Mouse (Mus musculus): Measurements from ENCODE around the gene Gm3045. TPM values are rescaled to one million over a fixed set of nuclear protein-coding genes. Genes with fewer than 3 reads are reported as not detected.

Gene Gm3045
- polyA plus RNA-seq, 3 experiments from 2014 or later, result not detected

DNA sequence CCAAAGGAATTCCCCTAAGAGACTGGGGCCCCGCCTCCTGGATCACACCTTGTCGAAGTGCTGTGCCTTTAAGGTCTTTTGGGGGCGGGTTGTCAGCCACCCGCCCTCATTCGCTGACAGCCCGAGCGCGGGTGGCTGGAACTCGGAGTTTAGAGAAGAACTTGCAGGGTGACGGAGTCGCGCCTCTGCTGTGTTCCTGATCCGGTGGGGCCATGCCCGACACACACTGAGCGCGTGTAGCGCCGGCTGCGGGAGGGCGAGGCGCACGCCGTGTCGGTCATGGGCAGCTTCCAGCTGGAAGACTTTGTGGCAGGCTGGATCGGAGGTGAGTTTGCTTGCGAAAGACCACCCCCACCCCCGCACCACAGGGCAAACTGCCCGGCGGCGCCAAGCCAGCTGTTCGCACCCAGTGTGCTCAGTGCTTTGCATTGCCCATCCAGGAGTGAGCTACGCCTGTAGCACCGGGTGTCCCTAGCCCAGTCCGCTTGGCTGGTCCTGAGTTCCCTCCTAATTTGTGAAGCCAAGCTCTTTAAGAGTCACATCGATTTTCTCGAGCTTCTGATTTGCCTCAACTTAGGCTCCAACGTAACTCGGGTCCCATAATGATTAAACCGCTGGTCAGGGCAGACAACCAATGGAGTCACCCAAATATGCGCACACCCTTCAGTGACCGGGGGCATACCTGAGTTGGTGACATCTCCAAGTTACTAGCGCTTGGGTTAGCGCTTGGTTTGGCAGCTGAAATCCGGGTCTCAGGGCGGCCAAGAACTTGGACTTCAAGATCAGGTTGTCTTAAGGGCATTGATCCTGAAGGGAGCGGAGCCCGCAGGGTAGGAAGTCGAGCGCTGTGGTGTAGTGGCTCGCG lies 12.0 kb downstream of the Gm3045 start, which contains the start of gene Slc25a48:
Gene Slc25a48, plus strand, starts transcription at position 145 of the 865 bp plus-strand sequence.
- ATAC-seq, result no peak

DNA sequence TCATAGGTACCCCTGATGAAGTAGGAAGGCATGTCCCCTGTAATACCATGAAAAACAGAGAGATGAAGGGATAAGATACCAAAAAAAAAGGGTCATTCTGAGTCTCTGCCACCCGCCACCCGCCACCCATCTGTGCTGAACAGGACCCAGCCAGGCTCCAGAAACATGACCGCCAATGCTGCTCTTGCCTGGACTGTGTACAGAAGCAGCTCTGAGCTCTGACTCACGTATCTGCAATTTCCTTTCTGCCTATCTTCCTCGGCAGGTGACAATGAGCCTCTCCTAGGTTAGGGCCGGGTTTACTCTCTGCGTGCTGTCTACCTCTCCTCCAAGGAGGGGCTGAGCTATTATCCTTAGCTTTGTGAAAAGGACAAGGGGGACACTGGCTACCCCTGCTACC lies 17.0 kb downstream of the Gm3045 start:
- no peak for ATAC-seq

DNA sequence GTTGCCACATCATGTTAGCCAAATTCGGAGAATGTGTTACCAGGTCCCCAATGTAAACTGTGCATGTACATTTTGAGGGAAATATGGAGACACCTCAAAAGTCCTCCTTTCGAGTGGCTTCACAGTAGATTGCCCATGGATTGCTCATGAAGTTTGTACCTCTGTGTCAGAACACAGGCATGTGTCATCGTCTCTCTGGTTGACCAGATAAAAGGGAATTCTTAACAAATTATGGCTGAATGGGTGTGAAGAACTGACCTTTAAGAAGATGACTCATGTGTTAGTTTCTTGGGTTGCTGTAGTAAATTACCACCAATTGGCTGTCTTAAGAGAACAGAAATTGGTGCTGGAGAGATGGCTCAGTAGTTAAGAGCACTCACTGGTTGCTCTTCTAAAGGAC lies 17.7 kb downstream of the Gm3045 start:
- ATAC-seq, result no peak

DNA sequence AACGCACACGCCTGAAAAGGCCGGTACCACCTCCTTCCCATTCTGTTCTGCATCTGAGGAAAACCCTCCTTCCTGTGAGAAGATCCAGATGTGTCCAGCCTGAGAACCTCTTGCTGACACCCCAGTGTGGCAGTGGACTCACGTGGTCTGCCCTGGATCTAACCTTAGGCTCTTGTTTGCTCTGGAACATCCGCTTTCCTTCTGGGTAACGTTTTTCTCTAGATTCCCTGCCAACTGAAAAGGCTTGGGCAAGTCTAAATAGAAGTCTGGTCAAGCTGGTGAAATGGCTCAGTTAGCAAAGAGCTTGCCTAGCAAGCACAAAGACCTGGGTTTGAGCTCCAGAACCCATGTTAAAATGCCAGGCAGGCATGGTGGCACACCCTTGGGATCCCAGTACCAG lies 18.6 kb downstream of the Gm3045 start:
- ATAC-seq, result no peak

DNA sequence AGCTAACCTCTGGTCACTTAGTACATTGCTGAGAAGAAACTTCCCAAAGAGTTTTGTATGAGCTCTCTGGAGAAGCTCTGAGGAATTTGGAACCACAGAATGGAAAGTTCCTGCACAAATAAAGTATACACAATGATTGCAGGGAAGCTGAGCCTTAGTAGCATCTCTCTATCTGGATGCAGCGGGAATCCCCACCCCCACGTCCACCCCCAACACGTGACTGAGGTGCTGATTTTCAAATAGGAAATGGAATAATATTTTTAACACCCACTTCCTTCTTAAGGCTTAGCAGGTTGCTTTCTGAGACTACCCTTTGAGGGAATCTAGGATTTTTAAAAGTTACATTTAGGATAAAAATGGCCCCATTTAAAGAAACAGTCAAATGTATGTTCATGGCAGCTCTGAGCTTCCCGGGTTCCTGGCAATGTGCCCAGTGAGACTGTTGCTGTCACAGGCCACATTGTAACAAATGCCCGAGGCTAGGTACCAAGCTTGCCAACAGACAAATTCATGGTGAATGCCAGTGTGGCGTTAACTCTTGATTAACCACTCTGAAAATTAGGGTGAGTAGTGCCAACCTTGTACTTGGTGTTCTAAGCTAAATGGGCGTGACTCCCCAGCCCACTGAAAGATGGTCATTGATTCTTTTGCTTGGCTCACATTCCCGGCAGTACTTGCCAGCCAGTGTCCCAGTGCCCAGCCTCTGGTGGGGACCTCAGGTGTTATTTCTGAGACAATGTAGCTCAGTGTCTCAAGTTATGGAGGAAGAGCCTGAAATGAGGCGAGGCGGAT lies 23.0 kb downstream of the Gm3045 start:
- ATAC-seq, result no peak

DNA sequence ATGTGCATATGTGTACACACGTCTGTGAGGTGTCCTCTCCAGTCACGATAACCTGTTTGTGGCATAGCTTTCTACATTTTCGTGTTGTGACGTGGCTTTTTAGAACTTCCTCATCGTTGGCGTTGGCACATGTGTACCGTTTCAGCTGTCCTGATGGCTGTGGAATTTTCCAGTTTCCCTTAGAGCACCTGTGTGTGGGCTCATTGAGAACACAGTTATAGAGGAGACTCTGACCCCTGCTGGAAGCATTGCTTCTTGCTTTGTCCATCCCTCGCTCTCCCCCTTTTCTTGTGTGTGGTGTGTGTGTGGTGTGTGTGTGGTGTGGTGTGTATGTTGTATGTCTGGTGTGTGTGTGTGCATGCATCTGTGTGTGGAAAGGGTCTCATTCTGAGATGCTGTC lies 23.6 kb downstream of the Gm3045 start:
- ATAC-seq, result no peak

DNA sequence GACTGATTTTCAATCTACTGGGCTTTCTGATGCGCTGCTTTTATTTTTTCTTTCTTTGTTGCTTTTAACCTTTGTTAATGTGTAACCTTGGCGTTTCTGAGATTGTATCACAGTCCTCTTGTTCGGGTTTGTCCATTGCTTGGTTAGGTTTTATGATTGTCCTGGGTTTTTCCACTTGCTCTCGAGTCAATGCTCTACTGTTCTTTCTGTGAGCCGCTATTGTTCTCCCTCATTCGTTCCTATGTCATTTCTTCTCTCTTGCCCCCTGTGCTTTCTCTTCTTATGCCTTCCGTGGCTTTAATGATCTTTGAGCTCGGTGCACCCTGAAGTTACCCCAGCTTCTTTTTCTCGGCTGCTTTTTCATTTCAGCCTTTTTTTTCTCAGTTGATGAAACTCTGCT lies 31.6 kb downstream of the Gm3045 start:
- ATAC-seq, result no peak

DNA sequence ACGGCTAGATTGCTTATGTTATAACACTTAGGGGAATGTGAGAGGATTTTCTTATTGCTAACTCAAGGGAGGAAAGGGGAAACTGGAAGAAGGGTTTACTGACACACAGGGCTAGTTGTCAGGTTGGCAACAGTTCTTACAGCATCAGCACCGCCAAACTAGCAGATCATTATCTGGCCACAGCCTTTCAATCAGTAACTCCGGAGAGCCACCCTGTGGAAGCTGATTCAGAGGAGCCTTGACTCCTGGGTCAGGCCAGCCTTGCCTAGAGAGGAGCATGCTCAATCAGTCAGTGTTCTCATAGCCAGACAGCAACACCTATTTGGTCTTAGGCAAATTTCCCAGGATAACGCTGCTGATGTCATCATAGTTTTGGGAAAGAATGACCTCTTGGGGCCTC lies 35.1 kb downstream of the Gm3045 start:
- ATAC-seq, result no peak

DNA sequence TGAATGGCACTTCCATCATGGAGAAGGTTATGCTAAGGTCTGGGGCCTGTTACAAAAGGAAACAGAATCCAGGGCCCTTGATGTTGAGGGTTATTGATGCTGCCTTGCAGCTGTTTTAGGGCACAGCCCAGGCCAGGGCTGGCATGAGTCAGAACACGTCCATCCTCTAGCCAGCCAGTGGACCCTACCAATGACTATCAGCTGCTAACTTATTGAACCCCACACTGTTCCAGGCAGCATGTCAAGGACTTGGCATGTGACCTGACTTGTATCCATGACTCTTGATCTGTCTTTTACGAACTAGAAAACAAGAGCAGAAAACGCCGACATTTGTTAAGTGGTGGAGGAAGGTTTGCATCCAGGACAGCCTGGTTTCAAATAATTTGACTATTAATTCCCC lies 36.4 kb downstream of the Gm3045 start:
- no peak for ATAC-seq

DNA sequence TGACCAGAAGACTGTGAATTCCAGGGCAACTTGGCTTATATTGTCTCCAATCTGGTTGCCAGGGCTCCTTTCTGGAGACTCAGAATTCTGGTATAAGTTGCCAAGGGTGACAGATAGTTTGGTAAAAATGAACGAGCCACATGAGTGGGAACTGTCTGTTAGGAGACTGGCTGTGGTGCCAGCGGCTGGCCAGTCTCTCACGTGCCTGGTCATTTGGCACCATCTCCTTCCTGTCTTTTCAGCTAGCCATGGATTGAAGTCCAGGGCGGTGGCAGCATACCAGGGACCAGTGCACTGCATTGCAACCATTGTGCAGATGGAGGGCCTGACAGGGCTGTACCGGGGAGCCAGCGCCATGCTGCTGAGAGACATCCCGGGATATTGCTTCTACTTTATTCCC lies 36.9 kb downstream of the Gm3045 start:
- ATAC-seq, result no peak

DNA sequence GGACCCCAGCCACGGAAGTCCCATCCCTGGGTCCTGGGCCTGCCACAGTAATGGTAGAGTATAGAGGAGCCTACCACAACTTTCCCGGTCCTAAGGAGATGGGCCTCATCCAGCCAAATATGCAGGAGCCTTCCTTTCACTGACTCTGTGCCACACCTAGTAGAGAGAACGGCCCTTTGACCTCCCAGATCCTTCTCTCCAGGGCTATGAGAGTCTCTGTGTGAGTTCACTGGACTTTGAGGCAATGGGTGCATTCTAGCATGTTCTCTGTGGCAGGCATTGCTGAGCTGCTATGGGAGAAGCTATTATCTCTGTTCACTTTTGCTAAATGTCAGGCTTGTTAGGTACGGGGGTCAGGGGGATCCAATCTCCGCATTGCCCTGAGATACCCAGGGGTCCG lies 37.4 kb downstream of the Gm3045 start:
- no peak for ATAC-seq

DNA sequence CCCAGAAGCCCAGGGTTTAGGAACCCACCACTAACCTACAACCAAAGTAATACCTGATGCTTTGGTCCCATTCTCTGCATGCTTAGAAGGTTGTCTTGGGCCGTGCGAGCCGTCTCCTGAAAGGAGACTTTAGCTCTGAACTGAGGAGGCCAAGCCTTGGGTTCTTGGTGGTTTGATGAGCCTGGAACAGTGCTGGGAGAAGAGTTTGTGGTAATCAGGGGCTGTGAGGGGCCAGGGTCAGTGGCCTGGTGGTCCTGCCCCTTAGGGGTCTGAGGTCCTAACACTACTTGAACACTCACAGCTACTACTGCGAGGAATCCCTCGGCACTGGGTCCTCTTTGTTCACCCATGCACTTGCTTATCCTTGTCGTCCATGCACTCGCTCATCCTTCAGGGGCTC lies 41.4 kb downstream of the Gm3045 start:
- no peak for ATAC-seq

DNA sequence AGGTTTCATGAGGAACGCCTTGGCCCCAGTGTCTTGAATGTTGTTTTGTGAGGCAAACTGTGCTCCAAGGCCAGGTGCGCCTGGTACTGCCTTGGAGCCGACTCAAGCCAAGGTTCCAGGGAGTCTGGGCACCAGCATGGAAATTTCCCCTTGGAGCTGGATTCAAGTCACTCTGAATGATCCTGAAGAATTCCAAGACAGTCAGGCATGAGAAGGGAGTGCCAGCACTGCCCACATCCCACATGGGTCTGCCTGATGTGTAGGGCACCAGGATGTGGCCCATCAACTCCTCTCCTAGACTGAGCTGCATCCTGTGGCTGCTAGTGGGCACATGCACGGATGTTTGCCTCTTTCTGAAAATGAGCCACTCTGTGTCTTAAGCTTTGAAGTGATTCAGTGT lies 42.1 kb downstream of the Gm3045 start:
- ATAC-seq, result no peak

DNA sequence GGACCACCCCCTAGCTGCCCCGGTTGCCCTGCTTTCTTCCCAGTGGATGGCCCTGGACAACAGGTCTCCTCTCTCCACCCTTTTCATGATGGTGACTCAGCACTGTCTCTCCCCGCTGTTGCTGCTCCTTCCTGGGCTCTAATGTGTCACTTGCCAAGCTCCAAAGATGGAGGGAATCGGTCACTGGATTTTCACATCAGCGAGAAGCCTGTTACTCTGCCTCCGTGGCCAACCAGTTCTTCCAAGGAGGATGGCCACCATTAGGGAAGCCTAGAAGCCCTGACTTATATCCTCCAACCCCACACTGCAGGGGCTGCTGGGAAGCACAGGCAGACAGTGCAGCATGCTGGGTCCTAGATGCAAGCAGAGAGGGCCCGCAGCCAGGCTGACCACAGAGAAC lies 44.8 kb downstream of the Gm3045 start:
- no peak for ATAC-seq

DNA sequence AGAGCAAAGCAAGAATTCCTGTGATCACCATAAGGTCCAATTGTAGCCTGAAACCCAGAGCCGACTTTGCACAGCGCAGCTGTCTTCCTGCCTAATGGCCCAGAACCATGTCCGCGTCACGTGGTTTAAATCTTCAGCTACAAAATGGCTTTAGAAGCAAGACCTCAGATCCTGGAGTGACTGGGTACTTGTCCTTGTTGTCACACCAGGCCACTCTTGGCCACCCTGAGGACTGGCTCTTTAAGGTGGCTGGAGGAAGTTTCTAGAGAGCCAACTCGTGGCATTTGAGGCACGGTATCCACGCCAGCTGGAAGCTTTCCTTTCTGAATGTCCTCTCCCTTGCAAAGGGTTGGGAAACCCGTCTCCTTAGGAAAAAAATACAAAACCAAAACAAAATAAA lies 45.6 kb downstream of the Gm3045 start:
- ATAC-seq, result no peak

DNA sequence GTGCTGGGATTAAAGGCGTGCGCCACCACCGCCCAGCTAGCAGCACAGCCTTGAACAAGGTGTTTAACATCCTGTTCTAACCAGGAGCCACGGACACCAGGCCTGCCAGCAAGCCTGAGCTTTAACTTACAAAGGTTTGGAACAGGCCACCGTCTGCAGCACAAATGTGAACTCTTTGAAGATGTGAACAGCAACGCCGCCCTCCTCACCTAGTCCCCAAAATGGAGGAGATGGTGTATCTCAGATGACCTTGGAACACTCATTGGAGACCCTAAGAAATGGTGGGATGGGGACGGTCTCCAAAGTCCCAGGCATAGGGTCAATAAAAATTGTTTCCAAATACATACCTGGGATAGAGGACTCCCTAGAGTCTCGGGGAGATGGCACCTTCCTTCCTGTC lies 46.3 kb downstream of the Gm3045 start:
- ATAC-seq, result no peak

DNA sequence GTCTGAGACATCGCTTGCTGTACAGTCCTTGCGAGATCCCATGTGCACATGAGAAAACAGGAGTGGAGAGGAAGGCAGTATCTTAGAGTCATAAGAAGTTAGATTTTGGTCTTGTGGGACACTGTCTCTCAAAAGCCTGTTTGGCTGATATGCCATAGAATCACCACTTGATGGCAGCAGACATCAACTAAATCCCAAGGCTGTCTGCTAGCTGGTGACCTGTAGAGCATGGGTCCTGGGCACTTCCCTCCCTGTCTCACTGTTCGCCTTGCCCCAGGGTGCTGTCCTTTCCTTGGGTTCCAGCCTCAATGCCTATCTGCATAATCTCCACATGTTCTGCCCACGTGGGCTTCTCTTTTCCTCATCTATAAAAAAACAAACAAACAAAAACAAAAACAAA lies 49.0 kb downstream of the Gm3045 start:
- ATAC-seq, result peak; percentile 32

DNA sequence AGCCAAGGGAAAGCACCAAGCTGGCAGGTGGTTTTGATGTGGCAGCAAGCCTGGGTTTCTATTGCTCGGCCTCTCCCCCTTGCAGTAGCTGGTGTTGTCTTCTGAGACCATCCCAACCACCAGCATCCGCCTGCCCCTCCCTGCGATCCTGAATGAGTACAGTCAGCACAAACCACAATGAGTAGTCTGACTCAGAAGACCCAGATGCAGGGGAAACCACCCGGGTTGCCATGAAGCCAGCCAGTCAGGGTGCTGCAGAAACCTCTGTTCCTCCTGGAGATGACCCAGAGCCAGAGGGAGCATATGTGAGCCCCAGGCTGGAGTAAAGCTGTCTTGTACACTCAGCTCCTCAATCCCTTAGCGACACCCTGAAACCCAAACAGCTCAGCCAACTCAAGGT lies 50.4 kb downstream of the Gm3045 start:
- ATAC-seq, result peak; percentile 96

DNA sequence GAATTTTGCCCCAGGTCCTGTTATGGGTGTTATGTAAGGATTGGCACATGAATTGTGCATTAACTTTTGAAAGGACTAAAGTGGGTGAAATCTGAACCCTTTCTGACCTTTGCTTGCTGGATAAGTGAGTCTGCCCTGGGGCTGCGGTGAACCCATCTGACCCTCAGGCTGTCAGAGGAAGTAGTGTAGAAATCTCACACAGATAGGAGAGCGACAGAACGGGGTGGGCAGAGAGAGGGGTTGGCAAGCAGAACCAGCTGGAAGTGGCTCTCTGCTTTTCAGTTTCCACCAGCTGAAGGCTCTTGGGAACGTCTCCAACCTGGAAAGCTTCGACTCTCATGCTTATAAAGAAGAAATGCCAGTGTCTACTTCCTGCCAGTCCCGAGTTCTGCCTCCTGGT lies 50.9 kb downstream of the Gm3045 start:
- ATAC-seq, result no peak

DNA sequence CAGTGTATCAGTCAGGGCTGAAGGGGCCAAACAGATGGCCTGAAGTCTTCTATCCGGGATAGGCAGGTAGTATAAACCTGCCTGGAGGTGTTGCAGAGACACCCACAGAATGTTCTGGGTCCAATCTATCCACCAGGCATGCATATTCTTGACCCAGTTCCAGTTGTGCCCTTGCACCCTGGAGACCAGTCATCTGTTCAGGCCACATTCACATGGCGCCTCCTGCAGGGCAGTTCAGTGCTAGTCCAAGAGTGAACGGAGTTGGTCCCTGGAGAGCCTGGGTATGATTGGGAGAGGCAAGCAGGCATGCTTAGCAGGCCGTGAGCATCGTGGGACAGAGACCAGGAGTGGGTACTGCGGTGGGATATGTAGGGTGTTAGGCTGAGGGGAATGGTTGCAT lies 51.6 kb downstream of the Gm3045 start:
- no peak for ATAC-seq

DNA sequence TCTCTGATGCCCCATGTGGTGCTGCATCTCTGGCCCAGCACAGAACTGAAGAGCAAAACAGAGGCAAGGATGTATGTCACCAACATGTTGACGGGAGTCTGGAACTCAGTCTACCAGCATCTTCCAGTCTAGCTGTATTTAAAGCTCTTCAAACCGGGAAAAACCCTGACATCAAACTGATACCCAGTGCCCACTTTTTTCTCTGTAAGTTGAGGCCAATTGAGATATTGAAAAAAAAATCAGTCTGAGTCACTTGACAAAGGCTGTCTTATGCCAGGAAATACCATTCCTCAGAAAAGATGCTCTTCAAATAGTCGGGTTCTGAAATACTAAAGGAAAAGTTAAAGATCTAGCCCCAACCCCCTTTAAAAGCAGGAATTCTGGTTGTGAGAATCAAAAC lies 55.8 kb downstream of the Gm3045 start, which contains the start of gene Il9:
Gene Il9, minus strand, starts transcription at position 101 of the 400 bp plus-strand sequence.
- no peak for ATAC-seq
